Mouse (Mus musculus) MEL (cell line): ENCODE measurements around the gene Irf2bp2. TPM values are rescaled to one million over a fixed set of nuclear protein-coding genes. Genes with fewer than 3 reads are reported as not detected.

Source experiments
- DNase-seq: peaks from one replicate; pipeline ENCODE4 v3.0.0; 2011; ENCODE audit warnings: low read depth, low spot score
- H3K27ac ChIP-seq: 2 replicates; pipeline ENCODE4 v1.5.1; 2012; ENCODE audit warnings: low read depth, mild to moderate bottlenecking, control low read depth, low read length, moderate library complexity; ENCODE audit not compliant: control insufficient read depth
- H3K27me3 ChIP-seq, 2 experiments: fragments of 150-350 bp in 1 of 2; sonication (generic) in 1 of 2; 2 replicates each; pipeline ENCODE4 v1.6.1; 2012; ENCODE audit warnings: low read length in 2 of 2, mild to moderate bottlenecking in 2 of 2, improper control_type of control experiment in 1 of 2, moderate library complexity in 1 of 2; ENCODE audit not compliant: insufficient read depth in 2 of 2, control insufficient read depth in 1 of 2
- H3K36me3 ChIP-seq, 2 experiments: 2 replicates each; pipeline ENCODE4 v1.6.1; 2012 to 2014; ENCODE audit warnings: low read length in 2 of 2, improper control_type of control experiment in 1 of 2, inconsistent platforms in 1 of 2, mild to moderate bottlenecking in 1 of 2; ENCODE audit not compliant: insufficient read depth in 2 of 2, control insufficient read depth in 1 of 2
- H3K4me1 ChIP-seq, 2 experiments: fragments of 150-350 bp in 1 of 2; sonication (generic) in 1 of 2; 2 replicates each; pipeline ENCODE4 v1.6.1; 2012; ENCODE audit warnings: low read length in 2 of 2, improper control_type of control experiment in 1 of 2, mild to moderate bottlenecking in 1 of 2; ENCODE audit not compliant: insufficient read depth in 2 of 2, control insufficient read depth in 1 of 2
- H3K4me3 ChIP-seq, 2 experiments: fragments of 150-350 bp in 1 of 2; sonication (generic) in 1 of 2; 2 replicates each; pipeline ENCODE4 v1.5.1; 2012; ENCODE audit warnings: low read depth in 2 of 2, low read length in 2 of 2, mild to moderate bottlenecking in 2 of 2, moderate library complexity in 2 of 2, control low read depth in 1 of 2, improper control_type of control experiment in 1 of 2; ENCODE audit not compliant: control insufficient read depth in 1 of 2, insufficient read depth in 1 of 2
- H3K79me2 ChIP-seq: 2 replicates; pipeline ENCODE4 v1.6.1; 2012; ENCODE audit warnings: mild to moderate bottlenecking, low read length, moderate library complexity; ENCODE audit not compliant: control insufficient read depth, poor library complexity, insufficient read depth
- H3K9ac ChIP-seq: 2 replicates; pipeline ENCODE4 v1.6.1; 2012; ENCODE audit warnings: low read depth, mild to moderate bottlenecking, control low read depth, low read length, moderate library complexity; ENCODE audit not compliant: control insufficient read depth, poor library complexity, severe bottlenecking
- H3K9me3 ChIP-seq: fragments of 150-350 bp; sonication (generic); replicated peaks from 2 replicates; pipeline ENCODE4 v1.6.1; 2012; ENCODE audit warnings: mild to moderate bottlenecking, low read length, improper control_type of control experiment, moderate library complexity; ENCODE audit not compliant: insufficient read depth
- BHLHE40 ChIP-seq: IDR thresholded peaks from 2 replicates; pipeline ENCODE4 v1.6.1; 2012; ENCODE audit warnings: low read depth, mild to moderate bottlenecking, inconsistent platforms, low read length, improper control_type of control experiment, borderline replicate concordance
- CHD2 ChIP-seq: IDR thresholded peaks from 2 replicates; pipeline ENCODE4 v1.6.1; 2011; ENCODE audit warnings: low read length, improper control_type of control experiment
- CTCF ChIP-seq, 3 experiments: IDR thresholded peaks in 2 of 3; conservative IDR thresholded peaks in 1 of 3; 2 replicates each; pipeline ENCODE4 v1.5.1; 2011 to 2012; ENCODE audit warnings: low read length in 3 of 3, low read depth in 2 of 3, mild to moderate bottlenecking in 2 of 3, improper control_type of control experiment in 1 of 3, inconsistent platforms in 1 of 3, mixed read lengths in 1 of 3, moderate library complexity in 1 of 3; ENCODE audit not compliant: control insufficient read depth in 1 of 3, insufficient read depth in 1 of 3, poor library complexity in 1 of 3, severe bottlenecking in 1 of 3
- E2F4 ChIP-seq: IDR thresholded peaks from 2 replicates; pipeline ENCODE4 v1.6.1; 2011; ENCODE audit warnings: low read depth, low read length, improper control_type of control experiment, borderline replicate concordance
- ELF1 ChIP-seq: IDR thresholded peaks from 2 replicates; pipeline ENCODE4 v1.6.1; 2014; ENCODE audit warnings: low read depth, mild to moderate bottlenecking, inconsistent platforms, low read length, improper control_type of control experiment, moderate library complexity
- EP300 ChIP-seq, 2 experiments: IDR thresholded peaks; 2 replicates each; pipeline ENCODE4 v1.6.1; 2011; ENCODE audit warnings: improper control_type of control experiment in 2 of 2, low read length in 2 of 2, low read depth in 1 of 2, mild to moderate bottlenecking in 1 of 2
- GATA1 ChIP-seq: IDR thresholded peaks from 2 replicates; pipeline ENCODE4 v1.6.1; 2011; ENCODE audit warnings: low read depth, low read length, improper control_type of control experiment
- MAZ ChIP-seq: IDR thresholded peaks from 2 replicates; pipeline ENCODE4 v1.6.1; 2012; ENCODE audit warnings: low read depth, mild to moderate bottlenecking, inconsistent platforms, low read length, improper control_type of control experiment
- MEF2A ChIP-seq: IDR thresholded peaks from 2 replicates; pipeline ENCODE4 v1.6.1; 2014; ENCODE audit warnings: low read depth, mild to moderate bottlenecking, inconsistent platforms, low read length, improper control_type of control experiment; ENCODE audit not compliant: poor library complexity, insufficient replicate concordance, severe bottlenecking; ENCODE audit errors: extremely low read depth
- MXI1 ChIP-seq: IDR thresholded peaks from 2 replicates; pipeline ENCODE4 v1.6.1; 2011; ENCODE audit warnings: mild to moderate bottlenecking, low read depth, low read length, improper control_type of control experiment
- MYB ChIP-seq: IDR thresholded peaks from 2 replicates; pipeline ENCODE4 v1.6.1; 2011; ENCODE audit warnings: mild to moderate bottlenecking, low read depth, low read length, improper control_type of control experiment
- POLR2A ChIP-seq, 2 experiments: IDR thresholded peaks; 2 replicates each; pipeline ENCODE4 v1.6.1; 2011 to 2012; ENCODE audit warnings: low read length in 2 of 2, mild to moderate bottlenecking in 2 of 2, control low read depth in 1 of 2, improper control_type of control experiment in 1 of 2, low read depth in 1 of 2, moderate library complexity in 1 of 2; ENCODE audit not compliant: control insufficient read depth in 1 of 2, insufficient read depth in 1 of 2, poor library complexity in 1 of 2
- POLR2AphosphoS5 ChIP-seq: IDR thresholded peaks from 2 replicates; pipeline ENCODE4 v1.6.1; 2012; ENCODE audit warnings: low read depth, borderline replicate concordance, mild to moderate bottlenecking, inconsistent platforms, low read length, moderate library complexity, mixed read lengths
- RAD21 ChIP-seq: IDR thresholded peaks from 2 replicates; pipeline ENCODE4 v1.6.1; 2011; ENCODE audit warnings: mild to moderate bottlenecking, low read depth, low read length, improper control_type of control experiment
- RCOR1 ChIP-seq: IDR thresholded peaks from 2 replicates; pipeline ENCODE4 v1.6.1; 2012; ENCODE audit warnings: low read depth, mild to moderate bottlenecking, inconsistent platforms, low read length, improper control_type of control experiment
- SIN3A ChIP-seq: IDR thresholded peaks from 2 replicates; pipeline ENCODE4 v1.6.1; 2012; ENCODE audit warnings: low read length, improper control_type of control experiment, inconsistent platforms
- SMC3 ChIP-seq: IDR thresholded peaks from 2 replicates; pipeline ENCODE4 v1.6.1; 2011; ENCODE audit warnings: low read depth, low read length, improper control_type of control experiment
- TCF12 ChIP-seq: IDR thresholded peaks from 2 replicates; pipeline ENCODE4 v1.6.1; 2014; ENCODE audit warnings: low read depth, mild to moderate bottlenecking, inconsistent platforms, low read length, improper control_type of control experiment, moderate library complexity
- ZMIZ1 ChIP-seq: IDR thresholded peaks from 2 replicates; pipeline ENCODE4 v1.6.1; 2012; ENCODE audit warnings: low read depth, mild to moderate bottlenecking, inconsistent platforms, low read length, improper control_type of control experiment, moderate library complexity
- ZNF384 ChIP-seq: IDR thresholded peaks from 2 replicates; pipeline ENCODE4 v1.6.1; 2012; ENCODE audit warnings: low read depth, mild to moderate bottlenecking, inconsistent platforms, low read length, improper control_type of control experiment
- polyA plus RNA-seq, 2 experiments: library from polyadenylated mRNA; stranded (reverse) in 1 of 2; unstranded in 1 of 2; fragments of >175 nt in 1 of 2; fragments of >200 nt in 1 of 2; gene quantifications; 2 replicates each; pipeline versions ENCODE4 v1.2.1 to v1.2.4; 2012; ENCODE audit warnings: low replicate concordance in 2 of 2, low read depth in 1 of 2; ENCODE audit not compliant: insufficient read length in 2 of 2, insufficient read depth in 1 of 2, missing spikeins in 1 of 2
- total RNA-seq: library from RNA; depleted of rRNA; stranded (reverse); fragments of 300-350 nt; gene quantifications from 2 replicates; pipeline ENCODE4 v1.2.3, GENCODE M21; 2012

The Irf2bp2 gene
- total and polyA plus RNA-seq, 3 experiments, result 17.1 to 30.4 TPM; not detected in 1

GRCm38 (mm10) chr8:126574882-126575637 lies 18.7 kb downstream of the Irf2bp2 start:
- no peak for DNase-seq
- Histone ChIP-seq H3K4me1 (peaks cover 0 to 4% of the 10 kb centered on the region in 2 experiments; a peak in 2 of 4 replicates), H3K4me3 (no peak overlapping the region), H3K9me3 (no peaks in the 10 kb centered on the region), H3K9ac (no peak overlapping the region), H3K36me3 (peaks cover 0 to 5% of the 10 kb centered on the region in 2 experiments; a peak in 2 of 4 replicates), H3K27ac (no peak overlapping the region), H3K79me2 (no peaks in the 10 kb centered on the region), H3K27me3 (no peaks in the 10 kb centered on the region)
- TF ChIP-seq ELF1, result no peak
- no peak for TF ChIP-seq ZNF384
- TF ChIP-seq RCOR1, result no peak
- no peak for TF ChIP-seq MEF2A
- TF ChIP-seq BHLHE40, result no peak
- TF ChIP-seq E2F4, result no peak
- no peak for TF ChIP-seq SMC3
- TF ChIP-seq POLR2A (IDR thresholded peaks at IDR 0.05; ENCODE audit: control insufficient read depth in 1 of 2, insufficient read depth in 1 of 2, low read depth in 1 of 2, low read length in 2 of 2, poor library complexity in 1 of 2), result no peak
- TF ChIP-seq CTCF (IDR thresholded peaks at IDR 0.05 in 2 of 3, conservative IDR thresholded peaks at IDR 0.05 in 1 of 3; ENCODE audit: control insufficient read depth in 1 of 3, insufficient read depth in 1 of 3, low read depth in 2 of 3, low read length in 3 of 3, poor library complexity in 1 of 3, severe bottlenecking in 1 of 3), result no peak

GRCm38 (mm10) chr8:126573878-126574277 lies 19.9 kb downstream of the Irf2bp2 start:
- Histone ChIP-seq H3K4me1 (peaks cover 0 to 4% of the 10 kb centered on the region in 2 experiments; a peak in 2 of 4 replicates), H3K27me3 (no peaks in the 10 kb centered on the region), H3K79me2 (no peaks in the 10 kb centered on the region), H3K9me3 (no peaks in the 10 kb centered on the region), H3K36me3 (peaks cover 0 to 5% of the 10 kb centered on the region in 2 experiments; a peak in 2 of 4 replicates), H3K4me3 (no peak overlapping the region), H3K9ac (no peak overlapping the region), H3K27ac (no peak overlapping the region)
- DNase-seq, result no peak
- no peak for TF ChIP-seq ZNF384
- TF ChIP-seq MYB, result no peak
- no peak for TF ChIP-seq CHD2
- TF ChIP-seq CTCF (IDR thresholded peaks at IDR 0.05 in 2 of 3, conservative IDR thresholded peaks at IDR 0.05 in 1 of 3; ENCODE audit: control insufficient read depth in 1 of 3, insufficient read depth in 1 of 3, low read depth in 2 of 3, low read length in 3 of 3, poor library complexity in 1 of 3, severe bottlenecking in 1 of 3), result no peak
- no peak for TF ChIP-seq RCOR1
- no peak for TF ChIP-seq MAZ
- TF ChIP-seq E2F4, result no peak
- TF ChIP-seq EP300 (IDR thresholded peaks at IDR 0.05; ENCODE audit: low read depth in 1 of 2, low read length in 2 of 2), result no peak
- no peak for TF ChIP-seq SIN3A
- TF ChIP-seq RAD21, result no peak
- TF ChIP-seq GATA1, result no peak
- no peak for TF ChIP-seq MXI1
- no peak for TF ChIP-seq POLR2AphosphoS5
- no peak for TF ChIP-seq ZMIZ1
- no peak for TF ChIP-seq ELF1
- TF ChIP-seq POLR2A (IDR thresholded peaks at IDR 0.05; ENCODE audit: control insufficient read depth in 1 of 2, insufficient read depth in 1 of 2, low read depth in 1 of 2, low read length in 2 of 2, poor library complexity in 1 of 2), result no peak
- TF ChIP-seq TCF12, result no peak
- TF ChIP-seq MEF2A, result no peak
